Mouse (Mus musculus) hindbrain, embryonic 14.5 days (tissue): Measurements from ENCODE around the gene Mex3d. TPM values are rescaled to one million over a fixed set of nuclear protein-coding genes. Genes with fewer than 3 reads are reported as not detected.
A peak's percentile ranks its signal among the peaks of the same experiment; 100 is the strongest.
"Not testable (repeated sequence)": the region's sequence is repeated elsewhere in the genome, so short reads cannot be mapped to it uniquely, and the experiment has no call there.

Experiments used
- ATAC-seq: fragments of 200-750 bp; cut with Nextera tagmentation; 2 replicates; pipeline ENCODE4 v1.8.0; 2017; ENCODE audit warnings: moderate number of reproducible peaks, mild to moderate bottlenecking, moderate TSS enrichment, moderate library complexity; ENCODE audit not compliant: low FRiP score
- DNase-seq: peaks from one replicate; pipeline ENCODE4 v3.0.0-alpha.2; 2015; ENCODE audit warnings: low spot score
- H3K27ac ChIP-seq: fragments of 300-500 bp; sonication (generic); 2 replicates; pipeline ENCODE4 v1.5.1; 2014; ENCODE audit warnings: mild to moderate bottlenecking, moderate library complexity
- H3K27me3 ChIP-seq: fragments of 300-500 bp; sonication (generic); 2 replicates; pipeline ENCODE4 v1.6.1; 2014; ENCODE audit warnings: mild to moderate bottlenecking, low read length, mixed read lengths; ENCODE audit not compliant: control insufficient read depth, insufficient read depth
- H3K36me3 ChIP-seq: fragments of 300-500 bp; sonication (generic); replicated peaks from 2 replicates; pipeline ENCODE4 v1.6.1; 2014; ENCODE audit not compliant: control insufficient read depth, insufficient read depth
- H3K4me1 ChIP-seq: fragments of 300-500 bp; sonication (generic); replicated peaks from 2 replicates; pipeline ENCODE4 v1.6.1; 2014; ENCODE audit warnings: antibody characterized with exemption, low read length, mixed read lengths; ENCODE audit not compliant: control insufficient read depth, insufficient read depth
- H3K4me2 ChIP-seq: fragments of 300-500 bp; sonication (generic); replicated peaks from 2 replicates; pipeline ENCODE4 v1.6.1; 2014; ENCODE audit warnings: mild to moderate bottlenecking, moderate library complexity
- H3K4me3 ChIP-seq: fragments of 300-500 bp; sonication (generic); replicated peaks from 2 replicates; pipeline ENCODE4 v1.5.1; 2014; ENCODE audit warnings: mild to moderate bottlenecking, low read length
- H3K9ac ChIP-seq: fragments of 300-500 bp; sonication (generic); 2 replicates; pipeline ENCODE4 v1.6.1; 2014
- H3K9me3 ChIP-seq: fragments of 300-500 bp; sonication (generic); 2 replicates; pipeline ENCODE4 v1.6.1; 2016; ENCODE audit warnings: low read length; ENCODE audit not compliant: control insufficient read depth
- WGBS: fragments of 180-500 bp; shearing (Covaris S2); extraction: QIAGEN DNeasy Blood & Tissue Kit; methylation state at CpG from one replicate; pipeline ENCODE4 v1.1.7; 2014; 5-methylcytosine and 5-hydroxymethylcytosine counted together
- polyA plus RNA-seq: library from polyadenylated mRNA; unstranded; fragments of >200 nt; fragmentation: Nextera tagmentation; extraction: Ambion mirVana; gene quantifications from 2 replicates; pipeline ENCODE4 v1.2.1, GENCODE M21; 2014

Gene Mex3d
- polyA plus RNA-seq, 1 experiment from 2014 or later: 12.3 TPM

DNA sequence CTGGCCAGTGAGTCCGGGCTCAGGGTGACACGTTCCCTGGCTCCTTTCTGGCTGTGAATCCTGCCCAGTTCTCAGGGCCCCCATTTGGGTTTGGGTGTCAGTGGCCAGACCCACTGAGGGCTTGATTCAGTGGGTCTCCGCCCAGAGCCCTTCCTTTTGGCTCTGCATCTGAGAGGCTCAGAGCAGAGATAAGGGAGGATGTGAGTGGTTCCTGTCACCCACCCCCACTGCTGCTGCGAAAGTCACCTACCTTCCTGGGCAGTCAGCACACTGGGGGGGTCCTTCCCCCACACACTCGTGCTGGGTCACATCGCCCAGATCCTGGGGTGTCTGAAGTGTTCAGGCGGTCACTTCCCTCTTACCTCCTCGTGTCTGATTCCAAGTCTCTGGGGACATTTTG lies 34.7 kb downstream of the Mex3d start:
- DNase-seq: no peak
- H3K4me3 ChIP-seq: no peak overlapping the region
- no peaks in the 10 kb centered on the region for H3K9me3 ChIP-seq
- no peak for ATAC-seq
- WGBS: 67% methylated on average over 8 of the region's 8 CpGs
- H3K4me1 ChIP-seq: no peaks in the 10 kb centered on the region; the same call in 1 of the 2 replicates
- H3K36me3 ChIP-seq: no peaks in the 10 kb centered on the region
- H3K27ac ChIP-seq: no peak overlapping the region
- H3K4me2 ChIP-seq: no peak overlapping the region
- H3K9ac ChIP-seq: no peak overlapping the region
- peaks cover 98% of the 10 kb centered on the region for H3K27me3 ChIP-seq

GRCm38 (mm10) chr10:80351896-80352295 lies 35.6 kb downstream of the Mex3d start:
- ATAC-seq (no peak), DNase-seq (no peak)
- WGBS: 25% methylated on average over 11 of the region's 11 CpGs

DNA sequence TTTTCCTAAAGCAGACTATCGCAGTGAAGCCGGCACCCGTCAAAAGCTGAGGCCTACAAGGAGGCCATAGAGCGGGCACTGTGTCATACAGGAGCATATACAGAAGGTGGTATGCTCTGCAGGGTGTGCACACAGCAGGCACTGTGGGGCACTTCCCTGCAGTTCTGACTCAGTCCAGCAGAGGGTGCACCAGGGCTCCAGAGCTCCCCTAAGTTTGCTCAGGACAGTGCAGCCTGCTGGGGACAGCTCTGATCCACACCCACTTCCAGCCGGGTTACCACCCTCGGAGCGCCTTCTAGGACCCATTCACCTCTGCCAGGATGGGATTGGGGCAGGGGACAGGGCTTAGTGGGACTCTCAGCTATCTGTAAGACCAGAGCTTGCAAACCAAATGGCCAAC lies 37.2 kb downstream of the Mex3d start:
- H3K9me3 ChIP-seq: no peaks in the 10 kb centered on the region
- H3K36me3 ChIP-seq: no peaks in the 10 kb centered on the region
- H3K9ac ChIP-seq: no peak overlapping the region
- no peak overlapping the region for H3K4me2 ChIP-seq
- no peak overlapping the region for H3K4me3 ChIP-seq
- DNase-seq (peak; percentile 80), ATAC-seq (peak; percentile 62)
- H3K4me1 ChIP-seq: no peaks in the 10 kb centered on the region
- no peak overlapping the region for H3K27ac ChIP-seq
- peaks cover 98% of the 10 kb centered on the region for H3K27me3 ChIP-seq
- WGBS: 6% methylated on average over 7 of the region's 7 CpGs

More at GRCm38 (mm10) chr10:80351896-80352295, 35.6 kb downstream of the Mex3d start:
- Histone ChIP-seq H3K4me1 (no peaks in the 10 kb centered on the region; the same call in 1 of the 2 replicates), H3K9ac (no peak overlapping the region), H3K27ac (no peak overlapping the region), H3K36me3 (no peaks in the 10 kb centered on the region), H3K4me3 (no peak overlapping the region), H3K27me3 (peaks cover 98% of the 10 kb centered on the region), H3K4me2 (no peak overlapping the region), H3K9me3 (no peaks in the 10 kb centered on the region)

GRCm38 (mm10) chr10:80348981-80349380 lies 38.5 kb downstream of the Mex3d start:
- H3K27ac ChIP-seq: no peak overlapping the region
- no peak overlapping the region for H3K4me3 ChIP-seq
- DNase-seq: no peak
- H3K36me3 ChIP-seq: no peaks in the 10 kb centered on the region
- ATAC-seq: no peak
- H3K4me2 ChIP-seq: no peak overlapping the region
- H3K4me1 ChIP-seq: no peaks in the 10 kb centered on the region
- 17% methylated on average over 24 of the region's 26 CpGs for WGBS
- no peak overlapping the region for H3K9ac ChIP-seq
- H3K27me3 ChIP-seq: peaks cover 99% of the 10 kb centered on the region
- H3K9me3 ChIP-seq: no peaks in the 10 kb centered on the region

DNA sequence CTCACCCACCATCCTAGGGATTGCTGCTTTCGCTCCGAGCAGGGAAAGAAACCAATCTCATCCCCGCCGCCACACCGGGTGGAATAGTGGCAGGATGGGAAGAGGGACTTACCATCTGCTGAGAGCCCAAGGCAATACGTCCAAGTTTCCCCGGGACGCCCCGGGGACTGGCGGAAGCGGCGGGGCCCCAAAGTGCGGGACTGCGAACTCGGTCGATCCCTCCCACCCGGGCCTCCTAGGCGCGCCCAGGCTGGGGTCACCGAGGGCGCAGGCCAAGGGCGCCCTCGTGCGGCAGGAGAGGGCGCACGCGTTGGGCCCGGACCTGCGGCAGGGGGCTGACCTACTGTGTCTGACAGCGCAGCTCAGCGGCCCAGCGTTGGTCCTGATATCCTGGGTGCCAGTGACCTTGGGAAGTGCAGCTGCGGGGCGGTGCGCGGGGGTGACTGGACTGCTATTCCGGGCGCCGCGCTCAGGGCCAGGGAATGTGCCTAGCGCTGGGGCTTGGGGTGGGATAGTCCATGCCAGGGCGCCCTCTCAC lies 39.1 kb downstream of the Mex3d start, which contains the start of gene Adamtsl5:
Gene Adamtsl5, minus strand, starts transcription at position 169 of the 538 bp plus-strand sequence.
- Histone ChIP-seq H3K9ac (no peak within 1 kb of the TSS), H3K9me3 (no peaks in the 10 kb centered on the region), H3K27ac (no peak within 1 kb of the TSS), H3K27me3 (peaks cover 99% of the 10 kb centered on the region), H3K36me3 (no peaks in the 10 kb centered on the region), H3K4me3 (no peak within 1 kb of the TSS), H3K4me2 (peak within 1 kb of the TSS; percentile 29), H3K4me1 (peaks cover 3% of the 10 kb centered on the region)
- DNase-seq (no peak), ATAC-seq (peak; percentile 24; the same call in 1 of the 2 replicates)
- 1% methylated on average over 42 of the region's 42 CpGs for WGBS

DNA sequence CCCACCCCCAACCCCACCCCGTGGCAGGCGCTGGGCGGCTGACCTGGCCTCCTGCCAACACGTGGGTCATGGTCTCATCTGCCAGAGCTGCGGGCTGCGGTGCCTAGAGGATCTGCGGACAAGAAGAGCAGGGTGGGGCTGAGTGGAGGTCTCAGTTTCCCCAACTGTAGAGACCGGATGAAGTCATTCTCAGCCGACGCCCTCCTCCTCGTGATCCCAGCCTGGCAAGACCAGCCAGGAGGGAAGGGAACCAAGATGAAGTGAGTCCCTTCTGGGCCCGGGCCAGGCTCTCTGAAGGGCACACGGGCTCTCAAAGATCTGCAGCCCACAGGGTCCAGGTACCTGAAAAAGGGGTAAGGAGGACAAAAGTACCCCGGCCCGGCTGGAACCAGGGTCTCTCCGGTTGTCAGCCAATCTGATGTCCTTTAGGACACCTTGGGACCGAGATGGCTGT lies 39.9 kb downstream of the Mex3d start:
- no peak for DNase-seq
- ATAC-seq: no peak
- Histone ChIP-seq H3K4me2 (no peak overlapping the region), H3K27ac (no peak overlapping the region), H3K9me3 (no peaks in the 10 kb centered on the region), H3K36me3 (no peaks in the 10 kb centered on the region), H3K27me3 (peaks cover 99% of the 10 kb centered on the region), H3K4me3 (no peak overlapping the region), H3K4me1 (peaks cover 8% of the 10 kb centered on the region), H3K9ac (no peak overlapping the region)
- 14% methylated on average over 17 of the region's 17 CpGs for WGBS

DNA sequence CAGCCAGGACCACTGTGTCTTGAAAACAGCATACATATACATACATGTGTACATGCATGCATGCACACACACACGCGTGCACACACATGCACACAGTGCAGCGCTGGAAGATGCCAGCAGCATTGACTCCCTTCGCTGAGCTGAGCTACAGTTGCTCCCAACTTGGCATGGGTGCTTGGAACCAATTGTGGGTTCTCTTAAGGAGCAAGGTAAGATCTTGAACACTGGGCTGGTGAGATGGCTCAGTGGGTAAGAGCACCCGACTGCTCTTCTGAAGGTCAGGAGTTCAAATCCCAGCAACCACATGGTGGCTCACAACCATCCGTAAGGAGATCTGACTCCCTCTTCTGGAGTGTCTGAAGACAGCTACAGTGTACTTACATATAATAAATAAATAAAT lies 41.5 kb downstream of the Mex3d start:
- not testable (repeated sequence) for H3K4me2 ChIP-seq, H3K9me3 ChIP-seq, ATAC-seq, H3K36me3 ChIP-seq, H3K27ac ChIP-seq, DNase-seq, H3K4me3 ChIP-seq, H3K9ac ChIP-seq
- H3K27me3 ChIP-seq: peaks cover 99% of the 10 kb centered on the region
- peaks cover 14% of the 10 kb centered on the region for H3K4me1 ChIP-seq
- WGBS: 75% methylated on average over 5 of the region's 6 CpGs

- DNase-seq: no peak
Measured at GRCm38 (mm10) chr10:80345122-80345521, 42.3 kb downstream of the Mex3d start.

DNA sequence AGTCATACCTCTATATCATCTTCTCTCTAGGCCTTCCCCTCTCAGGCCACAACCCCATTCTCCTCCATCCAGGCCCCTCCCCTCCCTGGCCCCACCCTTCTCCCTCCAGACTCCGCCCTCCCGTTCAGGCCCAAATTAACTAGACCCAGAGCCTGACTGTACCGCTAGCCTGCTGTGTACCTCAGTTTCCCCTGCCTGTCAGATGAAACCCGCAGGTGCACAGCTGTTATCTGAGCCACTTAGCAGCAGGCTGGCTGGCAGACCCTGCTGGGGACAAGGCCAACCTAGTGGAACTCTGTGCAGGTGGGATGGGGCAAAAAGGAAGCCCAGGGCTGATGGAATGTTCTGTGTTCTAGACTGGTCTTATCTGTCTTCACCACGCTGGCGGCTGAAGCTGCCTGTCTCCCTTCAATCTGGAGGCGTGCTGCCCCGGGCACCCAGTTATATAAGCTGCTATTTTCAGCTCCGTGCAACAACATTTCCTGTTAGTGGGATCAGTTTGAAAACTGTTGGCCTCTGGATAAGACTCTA lies 43.3 kb downstream of the Mex3d start:
- Histone ChIP-seq H3K36me3 (no peaks in the 10 kb centered on the region), H3K4me3 (no peak overlapping the region), H3K27ac (no peak overlapping the region), H3K27me3 (peaks cover 91% of the 10 kb centered on the region), H3K4me2 (no peak overlapping the region), H3K9ac (no peak overlapping the region), H3K9me3 (no peaks in the 10 kb centered on the region), H3K4me1 (peaks cover 14% of the 10 kb centered on the region)
- ATAC-seq (no peak), DNase-seq (no peak)
- WGBS: 41% methylated on average over 9 of the region's 9 CpGs

More at GRCm38 (mm10) chr10:80345122-80345521, 42.3 kb downstream of the Mex3d start:
- WGBS: 2% methylated on average over 16 of the region's 16 CpGs
- H3K27ac ChIP-seq: no peak overlapping the region
- H3K4me3 ChIP-seq: no peak overlapping the region
- H3K36me3 ChIP-seq: no peaks in the 10 kb centered on the region
- H3K4me1 ChIP-seq: peaks cover 14% of the 10 kb centered on the region
- H3K9ac ChIP-seq: no peak overlapping the region
- ATAC-seq: no peak
- peaks cover 100% of the 10 kb centered on the region for H3K27me3 ChIP-seq
- H3K9me3 ChIP-seq: no peaks in the 10 kb centered on the region
- no peak overlapping the region for H3K4me2 ChIP-seq
